ENCODE assay signal across 16 mouse cellular contexts in genomic region chr5:66953375-66953774, GRCm38 (mm10).
DNase-seq lines count a peak whose midpoint lies in the region; ATAC-seq and TF ChIP-seq lines count a peak whose summit lies in the region.
"Had no signal": no experiment of that assay in that cellular context is flagged by ENCODE, and none has a peak within 500 bp of the region (broad histone marks: within the 10 kb centered on the region; RNA-seq: fewer than 3 reads in every experiment).

No protein-coding gene starts in this region.

- H3K9me3 ChIP-seq in forebrain, embryonic 16.5 days (ENCODE audit: control insufficient read depth, low read length) = no peaks in the 10 kb centered on the region
- H3K9me3 ChIP-seq: lung, embryonic 15.5 days; stomach, embryonic 15.5 days had no signal

- no peak for ATAC-seq in forebrain, embryonic 16.5 days
- ATAC-seq: CD4-positive, CD25-positive, alpha-beta regulatory T cell, adult 4 months; intestine, postnatal 0 days had no signal

- no peak overlapping the region for H3K4me2 ChIP-seq in forebrain, embryonic 16.5 days (ENCODE audit: low read length)
- H3K4me2 ChIP-seq: hindbrain, embryonic 15.5 days; lung, embryonic 15.5 days; stomach, embryonic 15.5 days had no signal

- no peak overlapping the region for H3K4me3 ChIP-seq in layer of hippocampus, adult 2 months
- H3K4me3 ChIP-seq in forebrain, embryonic 16.5 days (replicated peaks; ENCODE audit: low read length) = no peak overlapping the region
- H3K4me3 ChIP-seq: hindbrain, embryonic 15.5 days; lung, embryonic 15.5 days; midbrain, embryonic 10.5 days; stomach, embryonic 15.5 days had no signal

- 63% methylated on average over 3 of the region's 3 CpGs for WGBS in forebrain, embryonic 16.5 days

- H3K36me3 ChIP-seq in forebrain, embryonic 16.5 days (ENCODE audit: control insufficient read depth, insufficient read depth) = no peaks in the 10 kb centered on the region
- H3K36me3 ChIP-seq: G1E; hindbrain, embryonic 15.5 days; lung, embryonic 15.5 days; midbrain, embryonic 10.5 days; stomach, embryonic 15.5 days had no signal

- no peak overlapping the region for H3K9ac ChIP-seq in forebrain, embryonic 16.5 days (replicated peaks; ENCODE audit: low read depth, low read length)
- H3K9ac ChIP-seq: hindbrain, embryonic 15.5 days; lung, embryonic 15.5 days; stomach, embryonic 15.5 days had no signal

- H3K27me3 ChIP-seq in forebrain, embryonic 16.5 days (replicated peaks; ENCODE audit: control insufficient read depth, insufficient read depth, low read length) = no peaks in the 10 kb centered on the region
- H3K27me3 ChIP-seq: hindbrain, embryonic 15.5 days; lung, embryonic 15.5 days; stomach, embryonic 15.5 days had no signal

- H3K4me1 ChIP-seq in forebrain, embryonic 16.5 days (replicated peaks; ENCODE audit: control insufficient read depth, insufficient read depth, low read length) = peaks cover 20% of the 10 kb centered on the region
- H3K4me1 ChIP-seq: midbrain, embryonic 10.5 days; stomach, embryonic 15.5 days had no signal

- H3K27ac ChIP-seq in layer of hippocampus, adult 2 months = peak overlapping the region; percentile 69
- H3K27ac ChIP-seq in forebrain, embryonic 16.5 days (ENCODE audit: low read length) = peak overlapping the region; percentile 87
- H3K27ac ChIP-seq: hindbrain, embryonic 15.5 days; lung, embryonic 15.5 days; midbrain, embryonic 10.5 days; stomach, embryonic 15.5 days had no signal

- DNase-seq in adrenal gland, adult 2 months = peak; percentile 30
- no peak for DNase-seq in adrenal gland, postnatal 25 days
- peak; percentile 44 for DNase-seq in heart, adult 11 months
- no peak for DNase-seq in heart, postnatal 4 days
- no peak for DNase-seq in layer of hippocampus, adult 2 months (ENCODE audit: low spot score in 2 of 2)
- DNase-seq in layer of hippocampus, postnatal 14 days (ENCODE audit: low spot score in 2 of 2) = no peak
- DNase-seq in heart, adult 8-10 months (ENCODE audit: low spot score) = no peak
- DNase-seq: right cerebral cortex, postnatal 14 days had no signal

- TF ChIP-seq CTCF in layer of hippocampus, adult 2 months (conservative IDR thresholded peaks at IDR 0.05) = no peak

Comparison
In these comparisons a context has a peak if more than half of its experiments do, and no peak if none do; other contexts are left out.
1. DNase-seq: peak in adrenal gland, adult 2 months (single experiment) and heart, adult 11 months (single experiment); none in adrenal gland, postnatal 25 days (single experiment), heart, postnatal 4 days (single experiment), layer of hippocampus, adult 2 months (0 of 2), layer of hippocampus, postnatal 14 days (0 of 2) and heart, adult 8-10 months (single experiment).